Mouse (Mus musculus) lung, embryonic 16.5 days (tissue): ENCODE data around the gene Cfap74. TPM values are rescaled to one million over a fixed set of nuclear protein-coding genes. Genes with fewer than 3 reads are reported as not detected.
A peak's percentile ranks its signal among the peaks of the same experiment; 100 is the strongest.
"Not testable (repeated sequence)": the region's sequence is repeated elsewhere in the genome, so short reads cannot be mapped to it uniquely, and the experiment has no call there.

Experiments used
- ATAC-seq: fragments of 200-750 bp; cut with Nextera tagmentation; 2 replicates; pipeline ENCODE4 v1.8.0; 2017; ENCODE audit warnings: low read depth, mild to moderate bottlenecking, moderate library complexity
- H3K27ac ChIP-seq: fragments of 300-500 bp; sonication (generic); 2 replicates; pipeline ENCODE4 v1.5.1; 2014; ENCODE audit warnings: mild to moderate bottlenecking, control low read depth, low read length
- H3K27me3 ChIP-seq: fragments of 300-500 bp; sonication (generic); 2 replicates; pipeline ENCODE4 v1.6.1; 2014; ENCODE audit warnings: low read depth, low read length, mixed read lengths; ENCODE audit not compliant: control insufficient read depth, insufficient read depth
- H3K36me3 ChIP-seq: fragments of 300-500 bp; sonication (generic); 2 replicates; pipeline ENCODE4 v1.6.1; 2014; ENCODE audit warnings: low read length; ENCODE audit not compliant: control insufficient read depth, insufficient read depth
- H3K4me1 ChIP-seq: fragments of 300-500 bp; sonication (generic); replicated peaks from 2 replicates; pipeline ENCODE4 v1.6.1; 2014; ENCODE audit warnings: low read length, mixed read lengths; ENCODE audit not compliant: control insufficient read depth, insufficient read depth
- H3K4me2 ChIP-seq: fragments of 300-500 bp; sonication (generic); 2 replicates; pipeline ENCODE4 v1.6.1; 2014; ENCODE audit warnings: low read depth, low read length, control low read depth
- H3K4me3 ChIP-seq: fragments of 300-500 bp; sonication (generic); 2 replicates; pipeline ENCODE4 v1.5.1; 2014; ENCODE audit warnings: mild to moderate bottlenecking, low read length, control low read depth
- H3K9ac ChIP-seq: fragments of 300-500 bp; sonication (generic); 2 replicates; pipeline ENCODE4 v1.6.1; 2014; ENCODE audit warnings: low read length, control low read depth
- H3K9me3 ChIP-seq: fragments of 300-500 bp; sonication (generic); 2 replicates; pipeline ENCODE4 v1.6.1; 2016; ENCODE audit warnings: low read length; ENCODE audit not compliant: control insufficient read depth
- WGBS: fragments of 180-500 bp; shearing (Covaris S2); extraction: QIAGEN DNeasy Blood & Tissue Kit; methylation state at CpG from one replicate; pipeline ENCODE4 v1.1.7; 2014; 5-methylcytosine and 5-hydroxymethylcytosine counted together
- polyA plus RNA-seq: library from polyadenylated mRNA; unstranded; fragments of >200 nt; fragmentation: Nextera tagmentation; extraction: Ambion mirVana; gene quantifications from 2 replicates; pipeline ENCODE4 v1.2.1, GENCODE M21; 2015

Gene Cfap74
- polyA plus RNA-seq, 1 experiment from 2014 or later = 2.8 TPM

GRCm38 (mm10) chr4:155421412-155422370 is 12.7 kb downstream of the Cfap74 start:
- H3K9me3 ChIP-seq, H3K4me1 ChIP-seq, ATAC-seq, H3K27me3 ChIP-seq, H3K9ac ChIP-seq, H3K4me2 ChIP-seq, H3K27ac ChIP-seq, H3K36me3 ChIP-seq: not testable (repeated sequence)
- 0 out of 2 replicates have a peak overlapping the region, but pooled peaks have one; percentile 2 for H3K4me3 ChIP-seq
- WGBS = 65% methylated on average over 20 of the region's 30 CpGs

GRCm38 (mm10) chr4:155423988-155424387 is 15.0 kb downstream of the Cfap74 start:
- no peak overlapping the region for H3K4me3 ChIP-seq
- 67% methylated on average over 5 of the region's 5 CpGs for WGBS
- no peaks in the 10 kb centered on the region for H3K36me3 ChIP-seq
- no peaks in the 10 kb centered on the region for H3K9me3 ChIP-seq
- no peak overlapping the region for H3K9ac ChIP-seq
- H3K4me2 ChIP-seq = no peak overlapping the region
- no peak for ATAC-seq
- no peak overlapping the region for H3K27ac ChIP-seq
- no peaks in the 10 kb centered on the region for H3K27me3 ChIP-seq
- H3K4me1 ChIP-seq = no peaks in the 10 kb centered on the region

- no peak overlapping the region for H3K4me2 ChIP-seq
Measured at GRCm38 (mm10) chr4:155426272-155426671, 17.3 kb downstream of the Cfap74 start.

GRCm38 (mm10) chr4:155428442-155428841 is 19.5 kb downstream of the Cfap74 start:
- H3K27me3 ChIP-seq = no peaks in the 10 kb centered on the region
- no peaks in the 10 kb centered on the region for H3K4me1 ChIP-seq
- H3K4me2 ChIP-seq = no peak overlapping the region
- no peak overlapping the region for H3K9ac ChIP-seq
- no peak overlapping the region for H3K27ac ChIP-seq
- H3K4me3 ChIP-seq = no peak overlapping the region
- no peaks in the 10 kb centered on the region for H3K36me3 ChIP-seq
- ATAC-seq = no peak
- H3K9me3 ChIP-seq = peaks cover 3% of the 10 kb centered on the region; the same call in 1 of the 2 replicates

More at GRCm38 (mm10) chr4:155426272-155426671, 17.3 kb downstream of the Cfap74 start:
- 79% methylated on average over 6 of the region's 6 CpGs for WGBS
- Histone ChIP-seq H3K27me3 (no peaks in the 10 kb centered on the region), H3K36me3 (no peaks in the 10 kb centered on the region), H3K4me3 (no peak overlapping the region), H3K27ac (no peak overlapping the region), H3K9ac (no peak overlapping the region), H3K9me3 (peaks cover 3% of the 10 kb centered on the region; the same call in 1 of the 2 replicates), H3K4me1 (no peaks in the 10 kb centered on the region)
- no peak for ATAC-seq

GRCm38 (mm10) chr4:155429202-155429601 is 20.2 kb downstream of the Cfap74 start:
- Histone ChIP-seq H3K4me2 (no peak overlapping the region), H3K9me3 (peaks cover 3% of the 10 kb centered on the region; the same call in 1 of the 2 replicates), H3K4me3 (no peak overlapping the region), H3K4me1 (no peaks in the 10 kb centered on the region), H3K27ac (no peak overlapping the region), H3K36me3 (no peaks in the 10 kb centered on the region), H3K27me3 (no peaks in the 10 kb centered on the region), H3K9ac (no peak overlapping the region)
- WGBS = 79% methylated on average over 3 of the region's 3 CpGs
- no peak for ATAC-seq

- Histone ChIP-seq H3K4me2 (no peak overlapping the region), H3K4me1 (no peaks in the 10 kb centered on the region), H3K27ac (no peak overlapping the region), H3K9me3 (peaks cover 3% of the 10 kb centered on the region; the same call in 1 of the 2 replicates), H3K9ac (no peak overlapping the region), H3K4me3 (no peak overlapping the region), H3K27me3 (no peaks in the 10 kb centered on the region), H3K36me3 (no peaks in the 10 kb centered on the region)
- WGBS = 78% methylated on average over 6 of the region's 6 CpGs
- no peak for ATAC-seq
Measured at GRCm38 (mm10) chr4:155432358-155432757, 23.4 kb downstream of the Cfap74 start.

- H3K4me2 ChIP-seq = no peak overlapping the region
- no peaks in the 10 kb centered on the region for H3K36me3 ChIP-seq
- no peak overlapping the region for H3K4me3 ChIP-seq
- H3K27me3 ChIP-seq = no peaks in the 10 kb centered on the region
- no peak overlapping the region for H3K27ac ChIP-seq
- H3K9ac ChIP-seq = no peak overlapping the region
- 67% methylated on average over 5 of the region's 5 CpGs for WGBS
- H3K4me1 ChIP-seq = no peaks in the 10 kb centered on the region
- ATAC-seq = no peak
- peaks cover 3% of the 10 kb centered on the region; the same call in 1 of the 2 replicates for H3K9me3 ChIP-seq
Measured at GRCm38 (mm10) chr4:155433993-155434392, 25.0 kb downstream of the Cfap74 start.

GRCm38 (mm10) chr4:155442808-155443207 is 33.8 kb downstream of the Cfap74 start:
- H3K4me2 ChIP-seq = no peak overlapping the region
- no peak overlapping the region for H3K27ac ChIP-seq
- H3K9ac ChIP-seq = no peak overlapping the region
- no peaks in the 10 kb centered on the region for H3K4me1 ChIP-seq
- no peak for ATAC-seq
- no peaks in the 10 kb centered on the region for H3K36me3 ChIP-seq
- no peaks in the 10 kb centered on the region for H3K9me3 ChIP-seq
- no peak overlapping the region for H3K4me3 ChIP-seq
- H3K27me3 ChIP-seq = no peaks in the 10 kb centered on the region
- WGBS = 64% methylated on average over 3 of the region's 3 CpGs

GRCm38 (mm10) chr4:155451597-155451996 is 42.6 kb downstream of the Cfap74 start:
- no peaks in the 10 kb centered on the region for H3K36me3 ChIP-seq
- no peak overlapping the region for H3K4me3 ChIP-seq
- WGBS = 28% methylated on average over 10 of the region's 10 CpGs
- H3K27ac ChIP-seq = no peak overlapping the region
- H3K9me3 ChIP-seq = no peaks in the 10 kb centered on the region
- no peak for ATAC-seq
- no peak overlapping the region for H3K9ac ChIP-seq
- no peaks in the 10 kb centered on the region for H3K27me3 ChIP-seq
- no peaks in the 10 kb centered on the region for H3K4me1 ChIP-seq
- H3K4me2 ChIP-seq = no peak overlapping the region
